ENCODE assay signal across 19 mouse cellular contexts in genomic region chr11:20537221-20537620, GRCm38 (mm10). TPM values are rescaled to one million over a fixed set of nuclear protein-coding genes. Genes with fewer than 3 reads are reported as not detected.
DNase-seq lines count a peak whose midpoint lies in the region; ATAC-seq lines count a peak whose summit lies in the region.
"Had no signal": no experiment of that assay in that cellular context is flagged by ENCODE, and none has a peak within 500 bp of the region (broad histone marks: within the 10 kb centered on the region; RNA-seq: fewer than 3 reads in every experiment).

No protein-coding gene starts in this region.

- peaks cover 4% of the 10 kb centered on the region; the same call in 1 of the 2 replicates for H3K27me3 ChIP-seq in midbrain, embryonic 11.5 days (ENCODE audit: control insufficient read depth, insufficient read depth, low read length)
- H3K27me3 ChIP-seq in midbrain, embryonic 16.5 days (ENCODE audit: control insufficient read depth, insufficient read depth, low read depth, low read length), result no peaks in the 10 kb centered on the region
- H3K27me3 ChIP-seq: CH12.LX, Patski had no signal

- peak; percentile 66 for DNase-seq in heart, adult 11 months
- DNase-seq in heart, postnatal 36 days, result no peak
- DNase-seq in midbrain, embryonic 11.5 days (ENCODE audit: low spot score, missing footprints), result peak; percentile 67
- DNase-seq: adrenal gland, adult 2 months; adrenal gland, adult 8-10 months; adrenal gland, postnatal 10 days; adrenal gland, postnatal 14 days; adrenal gland, postnatal 25 days; adrenal gland, postnatal 36 days; B cell, adult 2 months; cerebellum, adult 11 months; cerebellum, adult 11-12 months; cerebellum, adult 18-20 months had no signal

- 0 out of 2 replicates have a peak, but pooled peaks cover 2% of the 10 kb centered on the region for H3K4me1 ChIP-seq in midbrain, embryonic 11.5 days (ENCODE audit: control insufficient read depth, insufficient read depth, low read length)
- peaks cover 5% of the 10 kb centered on the region; the same call in 1 of the 2 replicates for H3K4me1 ChIP-seq in midbrain, embryonic 16.5 days (ENCODE audit: control insufficient read depth, insufficient read depth, low read length)

- intact Hi-C loops in heart, postnatal 36 days (cut with DNase I), result loop anchor here (10.0 kb wide), 1 partner anchor 292 kb away; the partner anchor contains the start of gene Cep68

- H3K4me2 ChIP-seq in midbrain, embryonic 11.5 days, result no peak overlapping the region
- no peak overlapping the region for H3K4me2 ChIP-seq in midbrain, embryonic 16.5 days (ENCODE audit: low read length)

- H3K27ac ChIP-seq in midbrain, embryonic 11.5 days (ENCODE audit: low read depth, low read length), result no peak overlapping the region
- H3K27ac ChIP-seq in midbrain, embryonic 16.5 days (ENCODE audit: low read length), result no peak overlapping the region

- H3K4me3 ChIP-seq in midbrain, embryonic 11.5 days (ENCODE audit: low read depth, low read length), result no peak overlapping the region
- H3K4me3 ChIP-seq in midbrain, embryonic 16.5 days (ENCODE audit: low read depth, low read length), result no peak overlapping the region

- 92% methylated on average over 3 of the region's 3 CpGs for WGBS in midbrain, embryonic 11.5 days
- 94% methylated on average over 3 of the region's 3 CpGs for WGBS in midbrain, embryonic 16.5 days

- no peak for ATAC-seq in midbrain, embryonic 11.5 days (ENCODE audit: low FRiP score)
- ATAC-seq in midbrain, embryonic 16.5 days, result no peak
- ATAC-seq: activated CD4-positive, CD25-positive, alpha-beta regulatory T cell, adult 4 months; CD4-positive, CD25-positive, alpha-beta regulatory T cell, adult 4 months; Patski had no signal

- H3K9ac ChIP-seq in midbrain, embryonic 11.5 days (ENCODE audit: low read length), result no peak overlapping the region
- H3K9ac ChIP-seq in midbrain, embryonic 16.5 days (ENCODE audit: low read depth, low read length), result no peak overlapping the region

- H3K36me3 ChIP-seq in midbrain, embryonic 11.5 days (ENCODE audit: control insufficient read depth, insufficient read depth, low read length), result no peaks in the 10 kb centered on the region
- H3K36me3 ChIP-seq in midbrain, embryonic 16.5 days (ENCODE audit: control insufficient read depth, insufficient read depth, low read length), result no peaks in the 10 kb centered on the region
- H3K36me3 ChIP-seq: G1E had no signal

- no peaks in the 10 kb centered on the region for H3K9me3 ChIP-seq in midbrain, embryonic 11.5 days (ENCODE audit: control insufficient read depth, low read length)
- no peaks in the 10 kb centered on the region for H3K9me3 ChIP-seq in midbrain, embryonic 16.5 days (replicated peaks; ENCODE audit: control insufficient read depth, low read length, poor library complexity, severe bottlenecking)
- H3K9me3 ChIP-seq: G1E had no signal

RNA-seq across cellular contexts. Expression of gene Sertad2, which starts 5.8 kb away (rescaled TPM):
- 10 to 100 TPM; 17.1 to 22.1 TPM for total RNA-seq in heart, postnatal 36 days (2021)
- 19.3 and 19.4 TPM in 2 replicates for polyA plus RNA-seq in midbrain, embryonic 11.5 days (2014; fragmentation: Nextera tagmentation; extraction: Ambion mirVana)
- polyA plus RNA-seq in midbrain, embryonic 16.5 days (2015; fragmentation: Nextera tagmentation; extraction: Ambion mirVana), result 24.6 and 26.7 TPM in 2 replicates

Comparison
In these comparisons a context has a peak if more than half of its experiments do, and no peak if none do; other contexts are left out.
1. DNase-seq: peak in heart, adult 11 months (single experiment) and midbrain, embryonic 11.5 days (single experiment); none in heart, postnatal 36 days (0 of 2).